Mouse (Mus musculus): ENCODE data around the gene Ifna11. TPM values are rescaled to one million over a fixed set of nuclear protein-coding genes. Genes with fewer than 3 reads are reported as not detected.
"Not testable (repeated sequence)": the region's sequence is repeated elsewhere in the genome, so short reads cannot be mapped to it uniquely, and the experiment has no call there.

The Ifna11 gene
- not detected in 2 replicates for polyA plus RNA-seq (2011; ENCODE audit: insufficient read depth, insufficient read length, low read depth, missing spikeins)

- Histone ChIP-seq H3K27me3 (ENCODE audit: control insufficient read depth, insufficient read depth, low read length, poor library complexity, severe bottlenecking) (no peaks in the 10 kb centered on the region), H3K4me3 (ENCODE audit: low read depth, low read length) (no peak within 1 kb of the TSS)
These were observed at the start of gene Ifna11 for GRCm38 (mm10) chr4:88819659-88820058. TSS of gene Ifna11 (plus strand) at chr4:88819959.

DNA sequence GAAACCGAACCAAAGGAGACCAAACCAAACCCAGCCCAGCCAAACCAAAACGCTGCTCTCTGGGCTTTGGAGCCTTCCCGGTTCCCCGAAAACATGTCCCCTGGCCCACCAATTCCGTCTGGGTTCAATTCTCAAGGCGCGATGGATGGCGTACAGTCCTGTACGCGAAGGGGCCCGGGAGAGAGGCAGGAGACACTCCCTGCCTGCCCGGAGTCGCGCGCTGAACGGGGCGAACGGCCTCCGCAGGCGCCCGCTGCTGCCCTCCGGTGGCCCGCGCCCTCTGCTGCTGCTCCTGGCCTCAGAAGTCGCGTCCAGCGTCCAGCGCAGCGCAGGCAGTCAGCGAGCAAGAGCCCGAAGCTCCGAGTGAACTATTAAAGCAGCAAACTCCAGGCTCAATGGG, 46.2 kb upstream of the Ifna11 start, which contains the start of gene Gm13290:
Gm13290 (plus strand) TSS at position 301 of the 400 bp plus-strand sequence.
- H3K27me3 ChIP-seq (ENCODE audit: control insufficient read depth, insufficient read depth, low read length, poor library complexity, severe bottlenecking); H3K36me3 ChIP-seq (ENCODE audit: control insufficient read depth, insufficient read depth, low read length, poor library complexity, severe bottlenecking); H3K9ac ChIP-seq (ENCODE audit: low read depth, poor library complexity, severe bottlenecking); H3K9me3 ChIP-seq (replicated peaks; ENCODE audit: control insufficient read depth, insufficient read depth, low read length, poor library complexity, severe bottlenecking); H3K4me1 ChIP-seq (ENCODE audit: control insufficient read depth, insufficient read depth, low read length); H3K4me3 ChIP-seq (ENCODE audit: low read depth, low read length); H3K27ac ChIP-seq (ENCODE audit: insufficient read depth, low read length): not testable (repeated sequence)

More at GRCm38 (mm10) chr4:88819659-88820058, at the start of gene Ifna11:
- H3K27ac ChIP-seq (ENCODE audit: insufficient read depth, low read length) = no peak within 1 kb of the TSS
- H3K4me1 ChIP-seq (ENCODE audit: control insufficient read depth, insufficient read depth, low read length) = no peaks in the 10 kb centered on the region
- TF ChIP-seq POLR2A (IDR thresholded peaks at IDR 0.05; ENCODE audit: insufficient read depth, low read length) (no peak), CTCF (IDR thresholded peaks at IDR 0.05; ENCODE audit: low read depth, low read length) (no peak), EP300 (IDR thresholded peaks at IDR 0.05; ENCODE audit: insufficient read depth, low read depth, low read length) (no peak)
- H3K36me3 ChIP-seq (ENCODE audit: control insufficient read depth, insufficient read depth, low read length, poor library complexity, severe bottlenecking) = no peaks in the 10 kb centered on the region
- no peak within 1 kb of the TSS for H3K9ac ChIP-seq (ENCODE audit: low read depth, poor library complexity, severe bottlenecking)
- H3K9me3 ChIP-seq (replicated peaks; ENCODE audit: control insufficient read depth, insufficient read depth, low read length, poor library complexity, severe bottlenecking) = no peaks in the 10 kb centered on the region

DNA sequence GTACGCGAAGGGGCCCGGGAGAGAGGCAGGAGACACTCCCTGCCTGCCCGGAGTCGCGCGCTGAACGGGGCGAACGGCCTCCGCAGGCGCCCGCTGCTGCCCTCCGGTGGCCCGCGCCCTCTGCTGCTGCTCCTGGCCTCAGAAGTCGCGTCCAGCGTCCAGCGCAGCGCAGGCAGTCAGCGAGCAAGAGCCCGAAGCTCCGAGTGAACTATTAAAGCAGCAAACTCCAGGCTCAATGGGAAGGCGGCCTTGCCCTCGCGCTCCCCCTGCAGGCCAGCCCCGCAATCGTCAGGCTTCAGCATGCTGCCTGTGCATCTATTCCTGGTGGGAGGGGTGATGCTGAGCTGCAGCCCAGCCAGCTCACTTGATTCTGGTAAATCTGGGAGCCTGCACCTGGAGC, 43.1 kb upstream of the Ifna11 start, which contains the start of gene Gm13289:
Gm13289 (plus strand) TSS at position 301 of the 400 bp plus-strand sequence.
- not testable (repeated sequence) for H3K4me3 ChIP-seq (ENCODE audit: low read depth, low read length); H3K4me1 ChIP-seq (ENCODE audit: control insufficient read depth, insufficient read depth, low read length); H3K9me3 ChIP-seq (replicated peaks; ENCODE audit: control insufficient read depth, insufficient read depth, low read length, poor library complexity, severe bottlenecking); H3K27me3 ChIP-seq (ENCODE audit: control insufficient read depth, insufficient read depth, low read length, poor library complexity, severe bottlenecking); H3K27ac ChIP-seq (ENCODE audit: insufficient read depth, low read length); H3K36me3 ChIP-seq (ENCODE audit: control insufficient read depth, insufficient read depth, low read length, poor library complexity, severe bottlenecking); H3K9ac ChIP-seq (ENCODE audit: low read depth, poor library complexity, severe bottlenecking)

DNA sequence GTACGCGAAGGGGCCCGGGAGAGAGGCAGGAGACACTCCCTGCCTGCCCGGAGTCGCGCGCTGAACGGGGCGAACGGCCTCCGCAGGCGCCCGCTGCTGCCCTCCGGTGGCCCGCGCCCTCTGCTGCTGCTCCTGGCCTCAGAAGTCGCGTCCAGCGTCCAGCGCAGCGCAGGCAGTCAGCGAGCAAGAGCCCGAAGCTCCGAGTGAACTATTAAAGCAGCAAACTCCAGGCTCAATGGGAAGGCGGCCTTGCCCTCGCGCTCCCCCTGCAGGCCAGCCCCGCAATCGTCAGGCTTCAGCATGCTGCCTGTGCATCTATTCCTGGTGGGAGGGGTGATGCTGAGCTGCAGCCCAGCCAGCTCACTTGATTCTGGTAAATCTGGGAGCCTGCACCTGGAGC, 40.2 kb upstream of the Ifna11 start, which contains the start of gene Gm13272:
Gm13272 (plus strand) TSS at position 301 of the 400 bp plus-strand sequence.
- H3K27me3 ChIP-seq (ENCODE audit: control insufficient read depth, insufficient read depth, low read length, poor library complexity, severe bottlenecking); H3K27ac ChIP-seq (ENCODE audit: insufficient read depth, low read length); H3K9me3 ChIP-seq (replicated peaks; ENCODE audit: control insufficient read depth, insufficient read depth, low read length, poor library complexity, severe bottlenecking); H3K4me3 ChIP-seq (ENCODE audit: low read depth, low read length); H3K4me1 ChIP-seq (ENCODE audit: control insufficient read depth, insufficient read depth, low read length); H3K9ac ChIP-seq (ENCODE audit: low read depth, poor library complexity, severe bottlenecking); H3K36me3 ChIP-seq (ENCODE audit: control insufficient read depth, insufficient read depth, low read length, poor library complexity, severe bottlenecking): not testable (repeated sequence)

- not testable (repeated sequence) for H3K4me3 ChIP-seq (ENCODE audit: low read depth, low read length); H3K9ac ChIP-seq (ENCODE audit: low read depth, poor library complexity, severe bottlenecking); H3K27ac ChIP-seq (ENCODE audit: insufficient read depth, low read length); H3K36me3 ChIP-seq (ENCODE audit: control insufficient read depth, insufficient read depth, low read length, poor library complexity, severe bottlenecking); H3K9me3 ChIP-seq (replicated peaks; ENCODE audit: control insufficient read depth, insufficient read depth, low read length, poor library complexity, severe bottlenecking); H3K27me3 ChIP-seq (ENCODE audit: control insufficient read depth, insufficient read depth, low read length, poor library complexity, severe bottlenecking); H3K4me1 ChIP-seq (ENCODE audit: control insufficient read depth, insufficient read depth, low read length)
These were observed 39.4 kb upstream of the Ifna11 start for GRCm38 (mm10) chr4:88780320-88780719.

- H3K9ac ChIP-seq (ENCODE audit: low read depth, poor library complexity, severe bottlenecking); H3K27ac ChIP-seq (ENCODE audit: insufficient read depth, low read length); H3K9me3 ChIP-seq (replicated peaks; ENCODE audit: control insufficient read depth, insufficient read depth, low read length, poor library complexity, severe bottlenecking); H3K36me3 ChIP-seq (ENCODE audit: control insufficient read depth, insufficient read depth, low read length, poor library complexity, severe bottlenecking); H3K27me3 ChIP-seq (ENCODE audit: control insufficient read depth, insufficient read depth, low read length, poor library complexity, severe bottlenecking); H3K4me1 ChIP-seq (ENCODE audit: control insufficient read depth, insufficient read depth, low read length): not testable (repeated sequence)
- H3K4me3 ChIP-seq (ENCODE audit: low read depth, low read length) = peak within 1 kb of the TSS; percentile 51
These were observed 37.9 kb upstream of the Ifna11 start, which contains the start of gene Ifnz for GRCm38 (mm10) chr4:88781831-88782230. TSS of gene Ifnz (plus strand) at chr4:88782131.

- H3K4me1 ChIP-seq (ENCODE audit: control insufficient read depth, insufficient read depth, low read length); H3K9ac ChIP-seq (ENCODE audit: low read depth, poor library complexity, severe bottlenecking); H3K27ac ChIP-seq (ENCODE audit: insufficient read depth, low read length); H3K9me3 ChIP-seq (replicated peaks; ENCODE audit: control insufficient read depth, insufficient read depth, low read length, poor library complexity, severe bottlenecking); H3K36me3 ChIP-seq (ENCODE audit: control insufficient read depth, insufficient read depth, low read length, poor library complexity, severe bottlenecking); H3K27me3 ChIP-seq (ENCODE audit: control insufficient read depth, insufficient read depth, low read length, poor library complexity, severe bottlenecking): not testable (repeated sequence)
- peak overlapping the region; percentile 51 for H3K4me3 ChIP-seq (ENCODE audit: low read depth, low read length)
These were observed 37.4 kb upstream of the Ifna11 start for GRCm38 (mm10) chr4:88782335-88782734.

DNA sequence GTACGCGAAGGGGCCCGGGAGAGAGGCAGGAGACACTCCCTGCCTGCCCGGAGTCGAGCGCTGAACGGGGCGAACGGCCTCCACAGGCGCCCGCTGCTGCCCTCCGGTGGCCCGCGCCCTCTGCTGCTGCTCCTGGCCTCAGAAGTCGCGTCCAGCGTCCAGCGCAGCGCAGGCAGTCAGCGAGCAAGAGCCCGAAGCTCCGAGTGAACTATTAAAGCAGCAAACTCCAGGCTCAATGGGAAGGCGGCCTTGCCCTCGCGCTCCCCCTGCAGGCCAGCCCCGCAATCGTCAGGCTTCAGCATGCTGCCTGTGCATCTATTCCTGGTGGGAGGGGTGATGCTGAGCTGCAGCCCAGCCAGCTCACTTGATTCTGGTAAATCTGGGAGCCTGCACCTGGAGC, 34.4 kb upstream of the Ifna11 start, which contains the start of gene Gm13276:
Gm13276 (plus strand) TSS at position 301 of the 400 bp plus-strand sequence.
- not testable (repeated sequence) for H3K36me3 ChIP-seq (ENCODE audit: control insufficient read depth, insufficient read depth, low read length, poor library complexity, severe bottlenecking); H3K4me1 ChIP-seq (ENCODE audit: control insufficient read depth, insufficient read depth, low read length); H3K9ac ChIP-seq (ENCODE audit: low read depth, poor library complexity, severe bottlenecking); H3K9me3 ChIP-seq (replicated peaks; ENCODE audit: control insufficient read depth, insufficient read depth, low read length, poor library complexity, severe bottlenecking); H3K4me3 ChIP-seq (ENCODE audit: low read depth, low read length); H3K27me3 ChIP-seq (ENCODE audit: control insufficient read depth, insufficient read depth, low read length, poor library complexity, severe bottlenecking); H3K27ac ChIP-seq (ENCODE audit: insufficient read depth, low read length)

Data from ES-Bruce4 (cell line).